Mouse (Mus musculus): ENCODE results near the gene Lsm2.
"Not testable (repeated sequence)": the region's sequence is repeated elsewhere in the genome, so short reads cannot be mapped to it uniquely, and the experiment has no call there.

The Lsm2 gene

DNA sequence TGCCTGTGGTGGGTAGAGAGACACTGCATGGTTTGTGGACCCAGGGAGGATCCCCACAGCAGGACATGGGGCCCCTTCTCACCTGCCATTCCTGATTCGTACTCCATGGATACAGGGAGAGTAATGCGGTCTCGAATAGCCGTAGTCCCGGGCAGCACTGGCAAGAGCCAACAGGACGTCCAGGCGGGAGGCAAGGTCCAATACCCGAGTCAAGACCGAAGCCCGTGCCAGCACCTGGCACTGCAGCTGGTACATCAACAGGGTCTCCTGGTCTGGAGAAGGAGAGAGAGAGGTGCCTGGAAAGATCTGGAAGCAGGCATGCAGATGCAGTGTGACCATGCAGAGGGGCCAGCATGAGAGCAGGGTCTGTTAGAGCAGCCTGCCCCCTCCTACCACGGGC is 49.6 kb downstream of the Lsm2 start:
- no peak for DNase-seq (ENCODE audit: low spot score)

DNA sequence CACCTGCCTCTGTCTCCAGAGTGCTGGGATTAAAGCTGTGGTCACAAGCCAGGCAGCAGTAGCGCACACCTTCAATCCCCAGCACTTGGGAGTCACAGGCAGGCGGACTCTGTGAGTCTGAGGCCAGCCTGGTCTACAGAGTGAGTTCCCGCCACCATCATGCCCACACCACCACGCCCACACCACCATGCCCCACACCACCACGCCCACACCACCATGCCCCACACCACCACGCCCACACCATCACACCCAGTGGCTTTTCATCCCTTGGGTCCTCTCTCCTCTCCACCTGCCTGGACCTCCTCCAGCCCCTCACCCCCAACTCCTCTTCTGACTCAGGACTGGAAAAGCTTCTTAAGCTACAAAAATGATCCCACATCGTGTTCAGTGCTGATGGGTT is 50.2 kb downstream of the Lsm2 start:
- no peak for DNase-seq (ENCODE audit: low spot score)

DNA sequence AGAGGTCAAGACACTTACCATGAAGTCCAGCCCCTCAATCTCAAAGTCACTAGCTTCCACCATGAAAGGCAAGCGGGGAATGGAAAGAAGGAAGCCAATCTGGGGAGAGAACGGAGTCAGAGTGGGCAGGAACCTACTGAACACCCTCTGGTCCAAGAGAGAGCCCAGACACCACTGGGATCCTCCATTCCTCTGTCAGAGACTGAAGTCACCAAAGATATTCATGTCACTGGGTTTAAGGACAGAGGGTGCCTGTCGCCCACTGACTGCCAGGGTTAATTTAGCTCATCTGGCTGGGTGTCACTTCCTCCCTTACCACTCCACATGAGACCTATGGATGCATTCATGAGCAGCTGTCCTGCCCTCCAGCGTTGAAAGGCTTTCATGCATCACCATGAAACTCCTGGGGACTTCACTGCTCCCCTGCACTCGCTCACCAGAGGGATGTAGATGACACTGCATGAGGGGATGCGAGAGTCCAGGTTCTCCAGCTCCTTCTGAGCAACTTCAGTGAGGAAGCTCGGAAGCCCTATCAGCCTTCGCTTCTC is 50.7 kb downstream of the Lsm2 start:
- DNase-seq (ENCODE audit: low spot score): no peak

DNA sequence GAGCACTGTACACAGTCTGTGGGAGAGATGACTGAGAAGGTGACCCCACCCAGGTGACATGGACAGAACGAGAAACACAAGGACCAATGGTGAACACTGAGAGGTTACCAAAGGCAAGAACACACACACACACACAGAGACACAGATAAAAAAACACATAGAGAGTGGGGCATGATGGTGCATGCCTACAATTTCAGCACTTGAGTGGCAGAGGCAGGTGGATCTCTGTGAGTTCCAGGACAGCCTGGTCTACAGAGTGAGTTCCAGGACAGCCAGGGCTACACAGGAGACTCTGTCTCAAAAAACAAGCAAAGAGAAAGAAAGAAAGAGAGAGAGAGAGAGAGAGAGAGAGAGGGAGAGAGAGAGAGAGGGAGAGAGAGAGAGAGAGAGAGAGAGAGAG is 52.0 kb downstream of the Lsm2 start:
- DNase-seq (ENCODE audit: low spot score): not testable (repeated sequence)

DNA sequence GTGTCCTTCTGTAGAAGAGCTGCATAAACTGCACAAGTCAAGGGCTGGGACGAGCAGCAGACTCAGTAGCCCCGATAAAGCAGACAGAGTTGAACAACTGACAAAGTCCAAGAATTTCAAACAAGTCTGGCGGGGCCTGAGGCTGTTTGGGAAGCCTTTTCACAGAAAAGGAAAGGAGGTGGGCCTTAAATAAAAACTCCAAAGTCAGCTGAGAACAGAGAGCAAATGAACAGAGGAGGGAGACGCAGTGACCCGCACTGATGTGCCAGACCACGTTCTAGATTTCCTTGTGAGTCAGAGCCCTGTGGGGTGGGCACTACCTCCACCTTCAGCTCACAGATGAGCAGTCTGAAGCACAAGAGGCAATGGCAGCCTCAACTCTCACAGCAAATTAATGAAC is 53.2 kb downstream of the Lsm2 start:
- no peak for DNase-seq (ENCODE audit: low spot score)

Measured in embryo, embryonic 10.5 days (tissue).